Mouse (Mus musculus): ENCODE measurements around the gene Rps6kl1. TPM values are rescaled to one million over a fixed set of nuclear protein-coding genes. Genes with fewer than 3 reads are reported as not detected.

Gene Rps6kl1
- polyA plus RNA-seq, 1 experiment from 2014 or later: 1.4 TPM

DNA sequence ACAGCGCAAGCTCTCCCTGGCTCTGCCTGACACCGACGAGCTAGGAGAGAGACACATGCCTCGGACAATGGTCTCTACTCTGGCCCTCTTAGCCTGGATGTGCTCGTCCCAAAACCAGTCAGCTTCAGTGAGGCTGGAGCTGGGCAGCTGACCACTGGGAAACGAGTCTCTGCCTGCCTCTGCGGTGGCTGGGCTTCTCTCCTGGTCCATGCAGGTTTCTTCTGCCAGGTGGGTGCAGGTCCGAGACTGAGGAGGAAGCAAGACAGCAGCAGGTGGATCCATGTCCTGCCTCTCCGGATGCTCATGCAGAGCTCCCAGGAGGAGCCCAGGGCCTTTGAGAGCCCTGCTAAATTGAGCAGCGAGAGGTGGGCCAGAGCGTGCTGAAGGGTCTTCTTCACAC lies 55.9 kb downstream of the Rps6kl1 start:
- 78% methylated on average over 11 of the region's 11 CpGs for WGBS
- no peak overlapping the region for H3K4me3 ChIP-seq
- no peak overlapping the region for H3K27ac ChIP-seq

DNA sequence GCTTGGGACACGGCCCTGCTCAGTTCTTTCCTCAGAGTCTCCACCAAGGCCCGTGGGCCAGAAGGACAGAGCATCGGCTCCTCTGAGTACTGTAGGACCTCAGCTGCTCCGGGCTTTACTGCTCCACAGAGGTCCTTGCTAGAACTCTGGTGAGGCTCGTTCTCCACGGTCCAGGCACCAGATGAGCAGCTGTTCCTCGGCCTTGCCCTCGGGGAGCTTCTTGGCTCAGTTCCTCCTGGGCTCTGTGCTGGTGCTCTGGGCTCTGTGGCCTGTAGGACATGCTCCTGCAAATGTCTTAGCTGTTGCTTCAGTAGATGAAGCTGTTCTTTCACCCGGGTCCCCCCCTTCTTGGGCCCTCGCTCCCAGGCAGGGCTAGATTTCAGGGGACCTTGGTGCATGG lies 56.4 kb downstream of the Rps6kl1 start:
- H3K27ac ChIP-seq: no peak overlapping the region
- 0 out of 2 replicates have a peak overlapping the region, but pooled peaks have one; percentile 27 for H3K4me2 ChIP-seq
- no peaks in the 10 kb centered on the region for H3K27me3 ChIP-seq
- H3K9me3 ChIP-seq: no peaks in the 10 kb centered on the region
- H3K9ac ChIP-seq: no peak overlapping the region
- no peak overlapping the region for H3K4me3 ChIP-seq
- no peaks in the 10 kb centered on the region for H3K36me3 ChIP-seq
- WGBS: 67% methylated on average over 10 of the region's 10 CpGs
- peak; percentile 9; the same call in 1 of the 2 replicates for ATAC-seq (ENCODE audit: borderline replicate concordance, extremely low read depth, low FRiP score, low TSS enrichment)
- H3K4me1 ChIP-seq: peaks cover 10% of the 10 kb centered on the region

More for the DNA sequence above, 55.9 kb downstream of the Rps6kl1 start:
- H3K4me2 ChIP-seq: no peak overlapping the region
- ATAC-seq (ENCODE audit: borderline replicate concordance, extremely low read depth, low FRiP score, low TSS enrichment): no peak
- no peaks in the 10 kb centered on the region for H3K9me3 ChIP-seq
- H3K27me3 ChIP-seq: no peaks in the 10 kb centered on the region
- peaks cover 10% of the 10 kb centered on the region for H3K4me1 ChIP-seq
- no peaks in the 10 kb centered on the region for H3K36me3 ChIP-seq
- no peak overlapping the region for H3K9ac ChIP-seq

- Histone ChIP-seq H3K4me1 (peaks cover 10% of the 10 kb centered on the region), H3K9ac (no peak overlapping the region), H3K27me3 (no peaks in the 10 kb centered on the region), H3K27ac (no peak overlapping the region), H3K9me3 (no peaks in the 10 kb centered on the region), H3K36me3 (peaks cover 5% of the 10 kb centered on the region; the same call in 1 of the 2 replicates), H3K4me2 (peak overlapping the region; percentile 27), H3K4me3 (no peak overlapping the region)
- 19% methylated on average over 14 of the region's 14 CpGs for WGBS
- peak; percentile 80 for ATAC-seq (ENCODE audit: borderline replicate concordance, extremely low read depth, low FRiP score, low TSS enrichment)
Observed at GRCm38 (mm10) chr12:85094010-85094409, 57.1 kb downstream of the Rps6kl1 start.

DNA sequence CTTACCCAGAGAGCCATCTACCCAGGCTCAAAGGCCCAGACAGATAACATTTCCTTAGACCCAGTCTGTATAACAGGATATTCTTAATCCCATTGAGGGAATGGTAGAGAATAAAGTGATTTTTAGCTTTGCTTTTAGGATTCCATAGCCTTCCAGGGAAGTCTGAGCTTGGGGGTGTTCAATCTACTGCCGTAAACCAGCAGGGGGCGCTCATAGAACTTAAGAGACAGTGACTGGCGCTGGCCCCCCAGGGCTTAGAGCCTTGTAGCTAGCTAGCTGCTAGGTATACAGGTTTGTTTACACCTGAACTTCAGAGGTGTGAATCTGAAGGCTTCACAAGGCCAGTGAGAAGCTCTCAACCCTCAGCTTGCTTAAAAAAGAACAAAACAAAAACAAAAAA lies 58.9 kb downstream of the Rps6kl1 start:
- Histone ChIP-seq H3K36me3 (peaks cover 20% of the 10 kb centered on the region; the same call in 1 of the 2 replicates), H3K27ac (no peak overlapping the region), H3K4me1 (peaks cover 10% of the 10 kb centered on the region), H3K27me3 (no peaks in the 10 kb centered on the region), H3K9me3 (no peaks in the 10 kb centered on the region), H3K4me2 (no peak overlapping the region), H3K4me3 (no peak overlapping the region), H3K9ac (no peak overlapping the region)
- 7% methylated on average over 3 of the region's 3 CpGs for WGBS
- no peak for ATAC-seq (ENCODE audit: borderline replicate concordance, extremely low read depth, low FRiP score, low TSS enrichment)

GRCm38 (mm10) chr12:85091190-85091589 lies 59.9 kb downstream of the Rps6kl1 start:
- Histone ChIP-seq H3K4me3 (no peak overlapping the region), H3K27ac (no peak overlapping the region), H3K27me3 (no peaks in the 10 kb centered on the region), H3K9me3 (no peaks in the 10 kb centered on the region), H3K4me2 (no peak overlapping the region), H3K36me3 (peaks cover 25% of the 10 kb centered on the region), H3K9ac (no peak overlapping the region), H3K4me1 (peaks cover 10% of the 10 kb centered on the region)
- 70% methylated on average over 3 of the region's 3 CpGs for WGBS
- ATAC-seq (ENCODE audit: borderline replicate concordance, extremely low read depth, low FRiP score, low TSS enrichment): no peak

GRCm38 (mm10) chr12:85087845-85088244 lies 63.2 kb downstream of the Rps6kl1 start:
- ATAC-seq (ENCODE audit: borderline replicate concordance, extremely low read depth, low FRiP score, low TSS enrichment): no peak

More at GRCm38 (mm10) chr12:85087845-85088244, 63.2 kb downstream of the Rps6kl1 start:
- no peak overlapping the region for H3K4me2 ChIP-seq
- H3K27ac ChIP-seq: no peak overlapping the region
- no peak overlapping the region for H3K9ac ChIP-seq
- no peak overlapping the region for H3K4me3 ChIP-seq
- 89% methylated on average over 12 of the region's 12 CpGs for WGBS
- H3K27me3 ChIP-seq: no peaks in the 10 kb centered on the region
- H3K36me3 ChIP-seq: peaks cover 25% of the 10 kb centered on the region
- no peaks in the 10 kb centered on the region for H3K9me3 ChIP-seq
- no peaks in the 10 kb centered on the region for H3K4me1 ChIP-seq

Other genes with a start within 250 kb of the Rps6kl1 start
- gene Fcf1, start 180.4 kb downstream of the Rps6kl1 start, polyA plus RNA-seq (2015; fragmentation: Nextera tagmentation; extraction: Ambion mirVana): 139 and 144 TPM in 2 replicates
- 13.8 and 16.1 TPM in 2 replicates for gene Arel1, start 180.4 kb downstream of the Rps6kl1 start, polyA plus RNA-seq (2015; fragmentation: Nextera tagmentation; extraction: Ambion mirVana)
- gene Ylpm1, start 154.9 kb downstream of the Rps6kl1 start, polyA plus RNA-seq (2015; fragmentation: Nextera tagmentation; extraction: Ambion mirVana): 23.3 and 28.4 TPM in 2 replicates
- gene Prox2, start 40.5 kb downstream of the Rps6kl1 start, polyA plus RNA-seq (2015; fragmentation: Nextera tagmentation; extraction: Ambion mirVana): 5.5 and 6.6 TPM in 2 replicates
- 108 and 109 TPM in 2 replicates for gene Dlst, start 40.4 kb downstream of the Rps6kl1 start, polyA plus RNA-seq (2015; fragmentation: Nextera tagmentation; extraction: Ambion mirVana)
- gene Pgf, start 26.5 kb upstream of the Rps6kl1 start, polyA plus RNA-seq (2015; fragmentation: Nextera tagmentation; extraction: Ambion mirVana): 10.8 and 12.7 TPM in 2 replicates
- gene Eif2b2, start 68.2 kb upstream of the Rps6kl1 start, polyA plus RNA-seq (2015; fragmentation: Nextera tagmentation; extraction: Ambion mirVana): 88.2 and 94.9 TPM in 2 replicates
- 8.1 and 9.3 TPM in 2 replicates for gene Mlh3, start 119.3 kb upstream of the Rps6kl1 start, polyA plus RNA-seq (2015; fragmentation: Nextera tagmentation; extraction: Ambion mirVana)
- gene Acyp1, start 137.2 kb upstream of the Rps6kl1 start, polyA plus RNA-seq (2015; fragmentation: Nextera tagmentation; extraction: Ambion mirVana): 53.8 and 55.5 TPM in 2 replicates
- gene Zc2hc1c, start 137.3 kb upstream of the Rps6kl1 start, polyA plus RNA-seq (2015; fragmentation: Nextera tagmentation; extraction: Ambion mirVana): 1.7 TPM in 2 replicates
- 19.5 and 21.1 TPM in 2 replicates for gene Nek9, start 188.1 kb upstream of the Rps6kl1 start, polyA plus RNA-seq (2015; fragmentation: Nextera tagmentation; extraction: Ambion mirVana)
- gene Tmed10, start 223.6 kb upstream of the Rps6kl1 start, polyA plus RNA-seq (2015; fragmentation: Nextera tagmentation; extraction: Ambion mirVana): 321 and 334 TPM in 2 replicates

Data from lung, embryonic 15.5 days (tissue).